Mouse (Mus musculus) MEL (cell line): ENCODE results near the gene Coro1a. TPM values are rescaled to one million over a fixed set of nuclear protein-coding genes. Genes with fewer than 3 reads are reported as not detected.

Source experiments
- DNase-seq: peaks from one replicate; pipeline ENCODE4 v3.0.0; 2011; ENCODE audit warnings: low read depth, low spot score
- H3K27ac ChIP-seq: 2 replicates; pipeline ENCODE4 v1.5.1; 2012; ENCODE audit warnings: low read depth, mild to moderate bottlenecking, control low read depth, low read length, moderate library complexity; ENCODE audit not compliant: control insufficient read depth
- H3K27me3 ChIP-seq, 2 experiments: fragments of 150-350 bp in 1 of 2; sonication (generic) in 1 of 2; 2 replicates each; pipeline ENCODE4 v1.6.1; 2012; ENCODE audit warnings: low read length in 2 of 2, mild to moderate bottlenecking in 2 of 2, improper control_type of control experiment in 1 of 2, moderate library complexity in 1 of 2; ENCODE audit not compliant: insufficient read depth in 2 of 2, control insufficient read depth in 1 of 2
- H3K36me3 ChIP-seq, 2 experiments: 2 replicates each; pipeline ENCODE4 v1.6.1; 2012 to 2014; ENCODE audit warnings: low read length in 2 of 2, improper control_type of control experiment in 1 of 2, inconsistent platforms in 1 of 2, mild to moderate bottlenecking in 1 of 2; ENCODE audit not compliant: insufficient read depth in 2 of 2, control insufficient read depth in 1 of 2
- H3K4me1 ChIP-seq, 2 experiments: fragments of 150-350 bp in 1 of 2; sonication (generic) in 1 of 2; 2 replicates each; pipeline ENCODE4 v1.6.1; 2012; ENCODE audit warnings: low read length in 2 of 2, improper control_type of control experiment in 1 of 2, mild to moderate bottlenecking in 1 of 2; ENCODE audit not compliant: insufficient read depth in 2 of 2, control insufficient read depth in 1 of 2
- H3K4me3 ChIP-seq, 2 experiments: fragments of 150-350 bp in 1 of 2; sonication (generic) in 1 of 2; 2 replicates each; pipeline ENCODE4 v1.5.1; 2012; ENCODE audit warnings: low read depth in 2 of 2, low read length in 2 of 2, mild to moderate bottlenecking in 2 of 2, moderate library complexity in 2 of 2, control low read depth in 1 of 2, improper control_type of control experiment in 1 of 2; ENCODE audit not compliant: control insufficient read depth in 1 of 2, insufficient read depth in 1 of 2
- H3K79me2 ChIP-seq: 2 replicates; pipeline ENCODE4 v1.6.1; 2012; ENCODE audit warnings: mild to moderate bottlenecking, low read length, moderate library complexity; ENCODE audit not compliant: control insufficient read depth, poor library complexity, insufficient read depth
- H3K9ac ChIP-seq: 2 replicates; pipeline ENCODE4 v1.6.1; 2012; ENCODE audit warnings: low read depth, mild to moderate bottlenecking, control low read depth, low read length, moderate library complexity; ENCODE audit not compliant: control insufficient read depth, poor library complexity, severe bottlenecking
- H3K9me3 ChIP-seq: fragments of 150-350 bp; sonication (generic); replicated peaks from 2 replicates; pipeline ENCODE4 v1.6.1; 2012; ENCODE audit warnings: mild to moderate bottlenecking, low read length, improper control_type of control experiment, moderate library complexity; ENCODE audit not compliant: insufficient read depth
- BHLHE40 ChIP-seq: IDR thresholded peaks from 2 replicates; pipeline ENCODE4 v1.6.1; 2012; ENCODE audit warnings: low read depth, mild to moderate bottlenecking, inconsistent platforms, low read length, improper control_type of control experiment, borderline replicate concordance
- CHD1 ChIP-seq: IDR thresholded peaks from 2 replicates; pipeline ENCODE4 v1.6.1; 2012; ENCODE audit warnings: low read depth, mild to moderate bottlenecking, inconsistent platforms, low read length, improper control_type of control experiment
- CHD2 ChIP-seq: IDR thresholded peaks from 2 replicates; pipeline ENCODE4 v1.6.1; 2011; ENCODE audit warnings: low read length, improper control_type of control experiment
- CTCF ChIP-seq, 3 experiments: IDR thresholded peaks in 2 of 3; conservative IDR thresholded peaks in 1 of 3; 2 replicates each; pipeline ENCODE4 v1.5.1; 2011 to 2012; ENCODE audit warnings: low read length in 3 of 3, low read depth in 2 of 3, mild to moderate bottlenecking in 2 of 3, improper control_type of control experiment in 1 of 3, inconsistent platforms in 1 of 3, mixed read lengths in 1 of 3, moderate library complexity in 1 of 3; ENCODE audit not compliant: control insufficient read depth in 1 of 3, insufficient read depth in 1 of 3, poor library complexity in 1 of 3, severe bottlenecking in 1 of 3
- E2F4 ChIP-seq: IDR thresholded peaks from 2 replicates; pipeline ENCODE4 v1.6.1; 2011; ENCODE audit warnings: low read depth, low read length, improper control_type of control experiment, borderline replicate concordance
- ELF1 ChIP-seq: IDR thresholded peaks from 2 replicates; pipeline ENCODE4 v1.6.1; 2014; ENCODE audit warnings: low read depth, mild to moderate bottlenecking, inconsistent platforms, low read length, improper control_type of control experiment, moderate library complexity
- EP300 ChIP-seq, 2 experiments: IDR thresholded peaks; 2 replicates each; pipeline ENCODE4 v1.6.1; 2011; ENCODE audit warnings: improper control_type of control experiment in 2 of 2, low read length in 2 of 2, low read depth in 1 of 2, mild to moderate bottlenecking in 1 of 2
- ETS1 ChIP-seq: IDR thresholded peaks from 2 replicates; pipeline ENCODE4 v1.6.1; 2012; ENCODE audit warnings: low read depth, mild to moderate bottlenecking, inconsistent platforms, low read length, improper control_type of control experiment, moderate library complexity
- GATA1 ChIP-seq: IDR thresholded peaks from 2 replicates; pipeline ENCODE4 v1.6.1; 2011; ENCODE audit warnings: low read depth, low read length, improper control_type of control experiment
- HCFC1 ChIP-seq: IDR thresholded peaks from 2 replicates; pipeline ENCODE4 v1.6.1; 2012; ENCODE audit warnings: low read depth, mild to moderate bottlenecking, inconsistent platforms, low read length, improper control_type of control experiment, moderate library complexity
- JUND ChIP-seq: IDR thresholded peaks from 2 replicates; pipeline ENCODE4 v1.6.1; 2011; ENCODE audit warnings: low read depth, mild to moderate bottlenecking, improper control_type of control experiment, low read length
- MAX ChIP-seq: IDR thresholded peaks from 2 replicates; pipeline ENCODE4 v1.6.1; 2011; ENCODE audit warnings: low read length, improper control_type of control experiment
- MAZ ChIP-seq: IDR thresholded peaks from 2 replicates; pipeline ENCODE4 v1.6.1; 2012; ENCODE audit warnings: low read depth, mild to moderate bottlenecking, inconsistent platforms, low read length, improper control_type of control experiment
- MEF2A ChIP-seq: IDR thresholded peaks from 2 replicates; pipeline ENCODE4 v1.6.1; 2014; ENCODE audit warnings: low read depth, mild to moderate bottlenecking, inconsistent platforms, low read length, improper control_type of control experiment; ENCODE audit not compliant: poor library complexity, insufficient replicate concordance, severe bottlenecking; ENCODE audit errors: extremely low read depth
- MYB ChIP-seq: IDR thresholded peaks from 2 replicates; pipeline ENCODE4 v1.6.1; 2011; ENCODE audit warnings: mild to moderate bottlenecking, low read depth, low read length, improper control_type of control experiment
- MYC ChIP-seq: IDR thresholded peaks from 2 replicates; pipeline ENCODE4 v1.6.1; 2011; ENCODE audit warnings: low read depth, mild to moderate bottlenecking, low read length, improper control_type of control experiment, moderate library complexity
- NELFE ChIP-seq: IDR thresholded peaks from 2 replicates; pipeline ENCODE4 v1.6.1; 2011; ENCODE audit warnings: low read depth, low read length, improper control_type of control experiment
- NRF1 ChIP-seq: IDR thresholded peaks from 2 replicates; pipeline ENCODE4 v1.6.1; 2014; ENCODE audit warnings: low read depth, mild to moderate bottlenecking, inconsistent platforms, low read length, improper control_type of control experiment, moderate library complexity; ENCODE audit not compliant: poor library complexity, insufficient read depth, severe bottlenecking
- POLR2A ChIP-seq, 2 experiments: IDR thresholded peaks; 2 replicates each; pipeline ENCODE4 v1.6.1; 2011 to 2012; ENCODE audit warnings: low read length in 2 of 2, mild to moderate bottlenecking in 2 of 2, control low read depth in 1 of 2, improper control_type of control experiment in 1 of 2, low read depth in 1 of 2, moderate library complexity in 1 of 2; ENCODE audit not compliant: control insufficient read depth in 1 of 2, insufficient read depth in 1 of 2, poor library complexity in 1 of 2
- POLR2AphosphoS2 ChIP-seq: IDR thresholded peaks from 2 replicates; pipeline ENCODE4 v1.6.1; 2011; ENCODE audit warnings: low read length, improper control_type of control experiment
- RCOR1 ChIP-seq: IDR thresholded peaks from 2 replicates; pipeline ENCODE4 v1.6.1; 2012; ENCODE audit warnings: low read depth, mild to moderate bottlenecking, inconsistent platforms, low read length, improper control_type of control experiment
- SIN3A ChIP-seq: IDR thresholded peaks from 2 replicates; pipeline ENCODE4 v1.6.1; 2012; ENCODE audit warnings: low read length, improper control_type of control experiment, inconsistent platforms
- TAL1 ChIP-seq: IDR thresholded peaks from 2 replicates; pipeline ENCODE4 v1.6.1; 2012; ENCODE audit warnings: mild to moderate bottlenecking, inconsistent platforms, low read length, moderate library complexity, mixed read lengths
- TBP ChIP-seq: IDR thresholded peaks from 2 replicates; pipeline ENCODE4 v1.8.0; 2011; ENCODE audit warnings: low read depth, low read length, improper control_type of control experiment
- TCF12 ChIP-seq: IDR thresholded peaks from 2 replicates; pipeline ENCODE4 v1.6.1; 2014; ENCODE audit warnings: low read depth, mild to moderate bottlenecking, inconsistent platforms, low read length, improper control_type of control experiment, moderate library complexity
- UBTF ChIP-seq: IDR thresholded peaks from 2 replicates; pipeline ENCODE4 v1.6.1; 2012; ENCODE audit warnings: low read depth, mild to moderate bottlenecking, inconsistent platforms, low read length, improper control_type of control experiment, moderate library complexity, borderline replicate concordance; ENCODE audit not compliant: insufficient read depth
- USF1 ChIP-seq: IDR thresholded peaks from 2 replicates; pipeline ENCODE4 v1.6.1; 2014; ENCODE audit warnings: low read depth, mild to moderate bottlenecking, inconsistent platforms, low read length, improper control_type of control experiment, moderate library complexity
- ZMIZ1 ChIP-seq: IDR thresholded peaks from 2 replicates; pipeline ENCODE4 v1.6.1; 2012; ENCODE audit warnings: low read depth, mild to moderate bottlenecking, inconsistent platforms, low read length, improper control_type of control experiment, moderate library complexity
- ZNF384 ChIP-seq: IDR thresholded peaks from 2 replicates; pipeline ENCODE4 v1.6.1; 2012; ENCODE audit warnings: low read depth, mild to moderate bottlenecking, inconsistent platforms, low read length, improper control_type of control experiment
- polyA plus RNA-seq, 2 experiments: library from polyadenylated mRNA; stranded (reverse) in 1 of 2; unstranded in 1 of 2; fragments of >175 nt in 1 of 2; fragments of >200 nt in 1 of 2; gene quantifications; 2 replicates each; pipeline versions ENCODE4 v1.2.1 to v1.2.4; 2012; ENCODE audit warnings: low replicate concordance in 2 of 2, low read depth in 1 of 2; ENCODE audit not compliant: insufficient read length in 2 of 2, insufficient read depth in 1 of 2, missing spikeins in 1 of 2
- total RNA-seq: library from RNA; depleted of rRNA; stranded (reverse); fragments of 300-350 nt; gene quantifications from 2 replicates; pipeline ENCODE4 v1.2.3, GENCODE M21; 2012

Gene Coro1a
- total and polyA plus RNA-seq, 3 experiments, result 195 to 204 TPM; not detected in 1

- no peak; the same call in 1 of the 2 replicates for TF ChIP-seq CHD1
- TF ChIP-seq ELF1, result no peak
- no peak for TF ChIP-seq NRF1
- no peak for TF ChIP-seq BHLHE40
- no peak for TF ChIP-seq E2F4
- TF ChIP-seq ZMIZ1, result 0 out of 2 replicates have a peak, but pooled peaks have one; percentile 5
- TF ChIP-seq MYC, result no peak
- TF ChIP-seq NELFE, result 0 out of 2 replicates have a peak, but pooled peaks have one; percentile 30
- TF ChIP-seq UBTF, result no peak
- TF ChIP-seq TCF12, result no peak
- no peak for TF ChIP-seq POLR2AphosphoS2
Measured at GRCm38 (mm10) chr7:126702861-126703756, 4.5 kb downstream of the Coro1a start (continued).

GRCm38 (mm10) chr7:126702358-126702757, 5.2 kb downstream of the Coro1a start:
- Histone ChIP-seq H3K4me3 (peak overlapping the region; percentile 65 to 88), H3K9ac (peak overlapping the region; percentile 76), H3K4me1 (peaks cover 11 to 34% of the 10 kb centered on the region in 2 experiments; a peak in 3 of 4 replicates), H3K27ac (peak overlapping the region; percentile 93), H3K36me3 (peaks cover 0 to 28% of the 10 kb centered on the region in 2 experiments; a peak in 2 of 4 replicates), H3K9me3 (no peaks in the 10 kb centered on the region), H3K79me2 (peaks cover 29% of the 10 kb centered on the region), H3K27me3 (no peaks in the 10 kb centered on the region)
- peak; percentile 92 for DNase-seq
- peak; percentile 82 for TF ChIP-seq ELF1
- TF ChIP-seq USF1, result no peak
- TF ChIP-seq MYC, result peak; percentile 72; the same call in 1 of the 2 replicates
- no peak for TF ChIP-seq CTCF (IDR thresholded peaks at IDR 0.05 in 2 of 3, conservative IDR thresholded peaks at IDR 0.05 in 1 of 3; ENCODE audit: control insufficient read depth in 1 of 3, insufficient read depth in 1 of 3, low read depth in 2 of 3, low read length in 3 of 3, poor library complexity in 1 of 3, severe bottlenecking in 1 of 3)
- TF ChIP-seq MAX, result peak; percentile 60
- TF ChIP-seq SIN3A, result peak; percentile 81
- TF ChIP-seq MYB, result no peak
- no peak for TF ChIP-seq TAL1
- peak; percentile 59 for TF ChIP-seq NELFE
- 0 out of 2 replicates have a peak, but pooled peaks have one; percentile 47 for TF ChIP-seq RCOR1
- peak; percentile 77; the same call in 1 of the 2 replicates for TF ChIP-seq TBP
- TF ChIP-seq JUND, result no peak
- TF ChIP-seq CHD2, result no peak
- peak; percentile 63; the same call in 1 of the 2 replicates for TF ChIP-seq ZMIZ1
- peak; percentile 62; the same call in 1 of the 2 replicates for TF ChIP-seq ETS1
- peak; percentile 68; the same call in 1 of the 2 replicates for TF ChIP-seq MAZ
- TF ChIP-seq POLR2A (IDR thresholded peaks at IDR 0.05; ENCODE audit: control insufficient read depth in 1 of 2, insufficient read depth in 1 of 2, low read depth in 1 of 2, low read length in 2 of 2, poor library complexity in 1 of 2), result peak in 1 of 2 experiments; percentile 59; a peak in 2 of 4 replicates
- no peak for TF ChIP-seq MEF2A
- no peak for TF ChIP-seq GATA1
- peak in 1 of 2 experiments; percentile 61; a peak in 3 of 4 replicates for TF ChIP-seq EP300 (IDR thresholded peaks at IDR 0.05; ENCODE audit: low read depth in 1 of 2, low read length in 2 of 2)
- TF ChIP-seq ZNF384, result peak; percentile 51
- peak; percentile 73 for TF ChIP-seq HCFC1
- 0 out of 2 replicates have a peak, but pooled peaks have one; percentile 35 for TF ChIP-seq TCF12
